Mouse (Mus musculus): ENCODE data around the gene Pqbp1. TPM values are rescaled to one million over a fixed set of nuclear protein-coding genes. Genes with fewer than 3 reads are reported as not detected.
A peak's percentile ranks its signal among the peaks of the same experiment; 100 is the strongest.

Pqbp1 gene
- total and polyA plus RNA-seq, 3 experiments, result 20.4 to 30.7 (median 25.1) TPM

- H3K4me3 ChIP-seq, result no peak overlapping the region
- no peaks in the 10 kb centered on the region for H3K27me3 ChIP-seq (ENCODE audit: control insufficient read depth, insufficient read depth, low read length)
- no peaks in the 10 kb centered on the region for H3K36me3 ChIP-seq (ENCODE audit: control insufficient read depth, insufficient read depth, low read length)
- H3K4me1 ChIP-seq (ENCODE audit: control insufficient read depth, insufficient read depth, low read length), result no peaks in the 10 kb centered on the region
- TF ChIP-seq CTCF (IDR thresholded peaks at IDR 0.05) (peak; percentile 78), EP300 (IDR thresholded peaks at IDR 0.05; ENCODE audit: insufficient read depth, low read depth, low read length) (no peak), POLR2A (IDR thresholded peaks at IDR 0.05; ENCODE audit: insufficient read depth, low read depth, low read length) (no peak)
- peak; percentile 28 to 41 for DNase-seq
- no peak overlapping the region for H3K9ac ChIP-seq (ENCODE audit: low read depth, low read length)
- no peak overlapping the region for H3K27ac ChIP-seq
- H3K79me2 ChIP-seq (replicated peaks; ENCODE audit: control insufficient read depth, insufficient read depth, low read length), result no peaks in the 10 kb centered on the region
- intact Hi-C loops (cut with DNase I), result loop anchor here (5.0 kb wide), 2 partner anchors 93 to 163 kb away; partner anchors contain the start of genes Glod5 and Hdac6
- 23% methylated on average over 2 of the region's 2 CpGs for WGBS
Measured at GRCm38 (mm10) chrX:7854578-7854977, 44.5 kb downstream of the Pqbp1 start.

GRCm38 (mm10) chrX:7847845-7848244 lies 51.2 kb downstream of the Pqbp1 start:
- no peak overlapping the region for H3K27ac ChIP-seq
- TF ChIP-seq CTCF (IDR thresholded peaks at IDR 0.05), result no peak
- no peak for TF ChIP-seq EP300 (IDR thresholded peaks at IDR 0.05; ENCODE audit: insufficient read depth, low read depth, low read length)
- TF ChIP-seq POLR2A (IDR thresholded peaks at IDR 0.05; ENCODE audit: insufficient read depth, low read depth, low read length), result no peak
- H3K27me3 ChIP-seq (ENCODE audit: control insufficient read depth, insufficient read depth, low read length), result no peaks in the 10 kb centered on the region
- DNase-seq, result no peak
- intact Hi-C loops (cut with DNase I), result loop anchor here (5.0 kb wide), 1 partner anchor 34 kb away; the partner anchor contains the start of gene Slc35a2
- no peak overlapping the region for H3K9ac ChIP-seq (ENCODE audit: low read depth, low read length)
- no peak overlapping the region for H3K4me3 ChIP-seq
- 70% methylated on average over 2 of the region's 2 CpGs for WGBS
- no peaks in the 10 kb centered on the region for H3K79me2 ChIP-seq (replicated peaks; ENCODE audit: control insufficient read depth, insufficient read depth, low read length)
- peaks cover 4% of the 10 kb centered on the region for H3K4me1 ChIP-seq (ENCODE audit: control insufficient read depth, insufficient read depth, low read length)
- H3K36me3 ChIP-seq (ENCODE audit: control insufficient read depth, insufficient read depth, low read length), result peaks cover 4% of the 10 kb centered on the region

Other genes with a start within 250 kb of the Pqbp1 start
- 10 to 100 TPM; 16.8 to 25.2 TPM for gene Prickle3, start 242.0 kb downstream of the Pqbp1 start, total RNA-seq (2021)
- gene Prickle3, start 242.0 kb downstream of the Pqbp1 start, polyA plus RNA-seq (2012; rRNA removed), result 21.5 and 27.8 TPM in 2 replicates
- 10 to 100 TPM; 40.3 to 56.3 TPM for gene Plp2, start 227.9 kb downstream of the Pqbp1 start, total RNA-seq (2021)
- gene Plp2, start 227.9 kb downstream of the Pqbp1 start, polyA plus RNA-seq (2012; rRNA removed), result 118 and 159 TPM in 2 replicates
- 10 to 100 TPM; 23.1 to 32.5 TPM for gene Magix, start 218.0 kb downstream of the Pqbp1 start, total RNA-seq (2021)
- 37.5 and 44.5 TPM in 2 replicates for gene Magix, start 218.0 kb downstream of the Pqbp1 start, polyA plus RNA-seq (2012; rRNA removed)
- 10 to 100 TPM; 18.0 to 19.3 TPM for gene Gpkow, start 202.1 kb downstream of the Pqbp1 start, total RNA-seq (2021)
- gene Gpkow, start 202.1 kb downstream of the Pqbp1 start, polyA plus RNA-seq (2012; rRNA removed), result 7.1 and 11.4 TPM in 2 replicates
- gene Wdr45, start 184.9 kb downstream of the Pqbp1 start, total RNA-seq (2021), result 10 to 100 TPM; 41.3 to 42.5 TPM
- gene Wdr45, start 184.9 kb downstream of the Pqbp1 start, polyA plus RNA-seq (2012; rRNA removed), result 48.3 and 57.9 TPM in 2 replicates
- gene Gm45208, start 177.0 kb downstream of the Pqbp1 start, total RNA-seq (2021), result under 1 TPM in 1 of 2 experiments, not detected in 1; 0.94 TPM
- gene Gm45208, start 177.0 kb downstream of the Pqbp1 start, polyA plus RNA-seq (2012; rRNA removed), result 0.21 TPM in 1 of 2 replicates, not detected in the other
- gene Praf2, start 170.8 kb downstream of the Pqbp1 start, total RNA-seq (2021), result 1 to 10 TPM; 6.1 to 6.7 TPM
- gene Praf2, start 170.8 kb downstream of the Pqbp1 start, polyA plus RNA-seq (2012; rRNA removed), result 15.8 and 19.5 TPM in 2 replicates
- 1 to 10 TPM in 1 of 2 experiments, under 1 TPM in 1; 0.32 to 1.1 TPM for gene Ccdc120, start 148.4 kb downstream of the Pqbp1 start, total RNA-seq (2021)
- gene Ccdc120, start 148.4 kb downstream of the Pqbp1 start, polyA plus RNA-seq (2012; rRNA removed), result 1.1 and 2.8 TPM in 2 replicates
- 10 to 100 TPM; 13.0 to 15.4 TPM for gene Tfe3, start 136.7 kb downstream of the Pqbp1 start, total RNA-seq (2021)
- gene Tfe3, start 136.7 kb downstream of the Pqbp1 start, polyA plus RNA-seq (2012; rRNA removed), result 11.1 and 13.5 TPM in 2 replicates
- 10 to 100 TPM; 20.8 to 24.6 TPM for gene Gripap1, start 109.5 kb downstream of the Pqbp1 start, total RNA-seq (2021)
- 25.3 and 38.9 TPM in 2 replicates for gene Gripap1, start 109.5 kb downstream of the Pqbp1 start, polyA plus RNA-seq (2012; rRNA removed)
- under 1 TPM; 0.21 to 0.27 TPM for gene Kcnd1, start 77.0 kb downstream of the Pqbp1 start, total RNA-seq (2021)
- gene Kcnd1, start 77.0 kb downstream of the Pqbp1 start, polyA plus RNA-seq (2012; rRNA removed), result 0.59 and 1.2 TPM in 2 replicates
- gene Otud5, start 57.9 kb downstream of the Pqbp1 start, total RNA-seq (2021), result 10 to 100 TPM; 20.3 to 24.5 TPM
- 16.6 and 19.1 TPM in 2 replicates for gene Otud5, start 57.9 kb downstream of the Pqbp1 start, polyA plus RNA-seq (2012; rRNA removed)
- gene Pim2, start 21.0 kb downstream of the Pqbp1 start, total RNA-seq (2021), result 1 to 10 TPM; 2.6 to 4.0 TPM
- 4.7 and 5.7 TPM in 2 replicates for gene Pim2, start 21.0 kb downstream of the Pqbp1 start, polyA plus RNA-seq (2012; rRNA removed)
- 10 to 100 TPM; 14.8 to 15.0 TPM for gene Slc35a2, start 15.2 kb downstream of the Pqbp1 start, total RNA-seq (2021)
- gene Slc35a2, start 15.2 kb downstream of the Pqbp1 start, polyA plus RNA-seq (2012; rRNA removed), result 25.2 and 31.9 TPM in 2 replicates
- gene Timm17b, start 88 bp upstream of the Pqbp1 start, total RNA-seq (2021), result 10 to 100 TPM; 43.4 to 45.0 TPM
- gene Timm17b, start 88 bp upstream of the Pqbp1 start, polyA plus RNA-seq (2012; rRNA removed), result 40.2 and 45.1 TPM in 2 replicates
- not detected for gene Gm10491, start 8.6 kb upstream of the Pqbp1 start, total RNA-seq (2021)
- gene Gm10491, start 8.6 kb upstream of the Pqbp1 start, polyA plus RNA-seq (2012; rRNA removed), result not detected in 2 replicates
- gene Gm10490, start 10.3 kb upstream of the Pqbp1 start, total RNA-seq (2021), result not detected
- gene Gm10490, start 10.3 kb upstream of the Pqbp1 start, polyA plus RNA-seq (2012; rRNA removed), result not detected in 2 replicates
- under 1 TPM in 1 of 2 experiments, not detected in 1; 0.16 TPM for gene Pcsk1n, start 20.6 kb upstream of the Pqbp1 start, total RNA-seq (2021)
- 0.18 and 0.25 TPM in 2 replicates for gene Pcsk1n, start 20.6 kb upstream of the Pqbp1 start, polyA plus RNA-seq (2012; rRNA removed)
- not detected for gene Eras, start 29.3 kb upstream of the Pqbp1 start, total RNA-seq (2021)
- not detected in 2 replicates for gene Eras, start 29.3 kb upstream of the Pqbp1 start, polyA plus RNA-seq (2012; rRNA removed)
- gene Hdac6, start 48.6 kb upstream of the Pqbp1 start, total RNA-seq (2021), result 1 to 10 TPM; 7.9 to 9.6 TPM
- 14.8 and 19.8 TPM in 2 replicates for gene Hdac6, start 48.6 kb upstream of the Pqbp1 start, polyA plus RNA-seq (2012; rRNA removed)
- under 1 TPM; 0.23 to 0.27 TPM for gene Gata1, start 78.8 kb upstream of the Pqbp1 start, total RNA-seq (2021)
- 0.26 and 0.43 TPM in 2 replicates for gene Gata1, start 78.8 kb upstream of the Pqbp1 start, polyA plus RNA-seq (2012; rRNA removed)
- gene Glod5, start 119.2 kb upstream of the Pqbp1 start, total RNA-seq (2021), result not detected
- gene Glod5, start 119.2 kb upstream of the Pqbp1 start, polyA plus RNA-seq (2012; rRNA removed), result not detected in 2 replicates
- gene Suv39h1, start 175.5 kb upstream of the Pqbp1 start, total RNA-seq (2021), result 1 to 10 TPM; 3.6 to 3.9 TPM
- 4.6 and 6.1 TPM in 2 replicates for gene Suv39h1, start 175.5 kb upstream of the Pqbp1 start, polyA plus RNA-seq (2012; rRNA removed)
- 1 to 10 TPM; 1.7 to 2.6 TPM for gene Was, start 191.2 kb upstream of the Pqbp1 start, total RNA-seq (2021)
- 1.9 and 2.2 TPM in 2 replicates for gene Was, start 191.2 kb upstream of the Pqbp1 start, polyA plus RNA-seq (2012; rRNA removed)
- 10 to 100 TPM; 35.1 to 39.6 TPM for gene Wdr13, start 233.6 kb upstream of the Pqbp1 start, total RNA-seq (2021)
- gene Wdr13, start 233.6 kb upstream of the Pqbp1 start, polyA plus RNA-seq (2012; rRNA removed), result 56.0 and 60.2 TPM in 2 replicates
- gene Rbm3, start 246.6 kb upstream of the Pqbp1 start, total RNA-seq (2021), result 10 to 100 TPM; 38.1 to 78.9 TPM
- 44.1 and 55.3 TPM in 2 replicates for gene Rbm3, start 246.6 kb upstream of the Pqbp1 start, polyA plus RNA-seq (2012; rRNA removed)